Mouse (Mus musculus): ENCODE data around the gene Gse1. TPM values are rescaled to one million over a fixed set of nuclear protein-coding genes. Genes with fewer than 3 reads are reported as not detected.

The Gse1 gene
- polyA plus RNA-seq, 1 experiment from 2014 or later, result 17.8 TPM

GRCm38 (mm10) chr8:120526577-120526976 is 298.3 kb downstream of the Gse1 start:
- Histone ChIP-seq H3K36me3 (ENCODE audit: control insufficient read depth, insufficient read depth, low read length) (no peaks in the 10 kb centered on the region), H3K27ac (ENCODE audit: low read depth, low read length) (peak overlapping the region; percentile 4; the same call in 1 of the 2 replicates), H3K4me1 (replicated peaks; ENCODE audit: control insufficient read depth, insufficient read depth, low read length) (peaks cover 40% of the 10 kb centered on the region), H3K4me2 (replicated peaks; ENCODE audit: low read depth, low read length) (no peak overlapping the region), H3K27me3 (ENCODE audit: control insufficient read depth, insufficient read depth, low read length) (no peaks in the 10 kb centered on the region), H3K4me3 (ENCODE audit: low read depth, low read length) (no peak overlapping the region), H3K9ac (ENCODE audit: low read depth, low read length) (0 out of 2 replicates have a peak overlapping the region, but pooled peaks have one; percentile 23), H3K9me3 (ENCODE audit: control insufficient read depth, low read length) (no peaks in the 10 kb centered on the region)
- WGBS, result 31% methylated on average over 4 of the region's 4 CpGs
- no peak for ATAC-seq (ENCODE audit: low FRiP score)
- DNase-seq (ENCODE audit: low spot score), result no peak

- Histone ChIP-seq H3K9me3 (ENCODE audit: control insufficient read depth, low read length) (no peaks in the 10 kb centered on the region), H3K27me3 (ENCODE audit: control insufficient read depth, insufficient read depth, low read length) (no peaks in the 10 kb centered on the region), H3K4me3 (ENCODE audit: low read depth, low read length) (no peak overlapping the region), H3K9ac (ENCODE audit: low read depth, low read length) (no peak overlapping the region), H3K4me2 (replicated peaks; ENCODE audit: low read depth, low read length) (no peak overlapping the region), H3K27ac (ENCODE audit: low read depth, low read length) (0 out of 2 replicates have a peak overlapping the region, but pooled peaks have one; percentile 5), H3K36me3 (ENCODE audit: control insufficient read depth, insufficient read depth, low read length) (no peaks in the 10 kb centered on the region), H3K4me1 (replicated peaks; ENCODE audit: control insufficient read depth, insufficient read depth, low read length) (peaks cover 51% of the 10 kb centered on the region)
- WGBS, result 26% methylated on average over 3 of the region's 3 CpGs
- no peak for DNase-seq (ENCODE audit: low spot score)
- ATAC-seq (ENCODE audit: low FRiP score), result no peak
Measured at GRCm38 (mm10) chr8:120528332-120528731, 300.1 kb downstream of the Gse1 start.

GRCm38 (mm10) chr8:120529226-120529625 is 301.0 kb downstream of the Gse1 start:
- Histone ChIP-seq H3K9ac (ENCODE audit: low read depth, low read length) (no peak overlapping the region), H3K4me3 (ENCODE audit: low read depth, low read length) (no peak overlapping the region), H3K36me3 (ENCODE audit: control insufficient read depth, insufficient read depth, low read length) (no peaks in the 10 kb centered on the region), H3K4me1 (replicated peaks; ENCODE audit: control insufficient read depth, insufficient read depth, low read length) (peaks cover 60% of the 10 kb centered on the region), H3K27ac (ENCODE audit: low read depth, low read length) (no peak overlapping the region), H3K4me2 (replicated peaks; ENCODE audit: low read depth, low read length) (no peak overlapping the region), H3K9me3 (ENCODE audit: control insufficient read depth, low read length) (no peaks in the 10 kb centered on the region), H3K27me3 (ENCODE audit: control insufficient read depth, insufficient read depth, low read length) (no peaks in the 10 kb centered on the region)
- ATAC-seq (ENCODE audit: low FRiP score), result no peak
- 31% methylated on average over 7 of the region's 7 CpGs for WGBS
- no peak for DNase-seq (ENCODE audit: low spot score)

- no peak overlapping the region for H3K9ac ChIP-seq (ENCODE audit: low read depth, low read length)
- no peak overlapping the region for H3K4me3 ChIP-seq (ENCODE audit: low read depth, low read length)
- DNase-seq (ENCODE audit: low spot score) (no peak), ATAC-seq (ENCODE audit: low FRiP score) (no peak)
- WGBS, result 55% methylated on average over 16 of the region's 16 CpGs
- no peak overlapping the region for H3K4me2 ChIP-seq (replicated peaks; ENCODE audit: low read depth, low read length)
- no peaks in the 10 kb centered on the region for H3K9me3 ChIP-seq (ENCODE audit: control insufficient read depth, low read length)
- no peaks in the 10 kb centered on the region for H3K36me3 ChIP-seq (ENCODE audit: control insufficient read depth, insufficient read depth, low read length)
- H3K4me1 ChIP-seq (replicated peaks; ENCODE audit: control insufficient read depth, insufficient read depth, low read length), result peaks cover 68% of the 10 kb centered on the region
- peaks cover 3% of the 10 kb centered on the region; the same call in 1 of the 2 replicates for H3K27me3 ChIP-seq (ENCODE audit: control insufficient read depth, insufficient read depth, low read length)
- H3K27ac ChIP-seq (ENCODE audit: low read depth, low read length), result peak overlapping the region; percentile 99
Measured at GRCm38 (mm10) chr8:120530954-120531656, 302.8 kb downstream of the Gse1 start.

- Histone ChIP-seq H3K4me3 (ENCODE audit: low read depth, low read length) (no peak overlapping the region), H3K27me3 (ENCODE audit: control insufficient read depth, insufficient read depth, low read length) (peaks cover 5% of the 10 kb centered on the region; the same call in 1 of the 2 replicates), H3K36me3 (ENCODE audit: control insufficient read depth, insufficient read depth, low read length) (no peaks in the 10 kb centered on the region), H3K4me1 (replicated peaks; ENCODE audit: control insufficient read depth, insufficient read depth, low read length) (peaks cover 66% of the 10 kb centered on the region), H3K9ac (ENCODE audit: low read depth, low read length) (0 out of 2 replicates have a peak overlapping the region, but pooled peaks have one; percentile 19), H3K27ac (ENCODE audit: low read depth, low read length) (peak overlapping the region; percentile 99), H3K4me2 (replicated peaks; ENCODE audit: low read depth, low read length) (peak overlapping the region; percentile 44), H3K9me3 (ENCODE audit: control insufficient read depth, low read length) (no peaks in the 10 kb centered on the region)
- ATAC-seq (ENCODE audit: low FRiP score) (peak; percentile 1; the same call in 1 of the 2 replicates), DNase-seq (ENCODE audit: low spot score) (no peak)
- 43% methylated on average over 10 of the region's 10 CpGs for WGBS
Measured at GRCm38 (mm10) chr8:120531775-120532516, 303.7 kb downstream of the Gse1 start.

GRCm38 (mm10) chr8:120532517-120533215 is 304.4 kb downstream of the Gse1 start:
- no peak overlapping the region for H3K4me3 ChIP-seq (ENCODE audit: low read depth, low read length)
- under 1% methylated on average over 28 of the region's 29 CpGs for WGBS

GRCm38 (mm10) chr8:120533380-120533779 is 305.1 kb downstream of the Gse1 start:
- DNase-seq (ENCODE audit: low spot score) (no peak), ATAC-seq (ENCODE audit: low FRiP score) (no peak)
- H3K4me1 ChIP-seq (replicated peaks; ENCODE audit: control insufficient read depth, insufficient read depth, low read length), result peaks cover 66% of the 10 kb centered on the region
- 14% methylated on average over 3 of the region's 3 CpGs for WGBS
- no peak overlapping the region for H3K4me3 ChIP-seq (ENCODE audit: low read depth, low read length)
- H3K4me2 ChIP-seq (replicated peaks; ENCODE audit: low read depth, low read length), result peak overlapping the region; percentile 44
- no peaks in the 10 kb centered on the region for H3K36me3 ChIP-seq (ENCODE audit: control insufficient read depth, insufficient read depth, low read length)
- H3K9ac ChIP-seq (ENCODE audit: low read depth, low read length), result peak overlapping the region; percentile 54
- H3K9me3 ChIP-seq (ENCODE audit: control insufficient read depth, low read length), result no peaks in the 10 kb centered on the region
- peaks cover 7% of the 10 kb centered on the region for H3K27me3 ChIP-seq (ENCODE audit: control insufficient read depth, insufficient read depth, low read length)
- peak overlapping the region; percentile 99 for H3K27ac ChIP-seq (ENCODE audit: low read depth, low read length)

More at GRCm38 (mm10) chr8:120532517-120533215, 304.4 kb downstream of the Gse1 start:
- H3K27me3 ChIP-seq (ENCODE audit: control insufficient read depth, insufficient read depth, low read length), result peaks cover 7% of the 10 kb centered on the region
- ATAC-seq (ENCODE audit: low FRiP score) (peak; percentile 63), DNase-seq (ENCODE audit: low spot score) (peak; percentile 75)
- H3K36me3 ChIP-seq (ENCODE audit: control insufficient read depth, insufficient read depth, low read length), result no peaks in the 10 kb centered on the region
- peak overlapping the region; percentile 54 for H3K9ac ChIP-seq (ENCODE audit: low read depth, low read length)
- H3K4me2 ChIP-seq (replicated peaks; ENCODE audit: low read depth, low read length), result peak overlapping the region; percentile 44
- H3K9me3 ChIP-seq (ENCODE audit: control insufficient read depth, low read length), result no peaks in the 10 kb centered on the region
- H3K27ac ChIP-seq (ENCODE audit: low read depth, low read length), result peak overlapping the region; percentile 99
- H3K4me1 ChIP-seq (replicated peaks; ENCODE audit: control insufficient read depth, insufficient read depth, low read length), result peaks cover 69% of the 10 kb centered on the region

- DNase-seq (ENCODE audit: low spot score) (no peak), ATAC-seq (ENCODE audit: low FRiP score) (no peak)
- peaks cover 7% of the 10 kb centered on the region for H3K27me3 ChIP-seq (ENCODE audit: control insufficient read depth, insufficient read depth, low read length)
- H3K9me3 ChIP-seq (ENCODE audit: control insufficient read depth, low read length), result no peaks in the 10 kb centered on the region
- peak overlapping the region; percentile 48 for H3K9ac ChIP-seq (ENCODE audit: low read depth, low read length)
- H3K4me2 ChIP-seq (replicated peaks; ENCODE audit: low read depth, low read length), result no peak overlapping the region
- H3K4me1 ChIP-seq (replicated peaks; ENCODE audit: control insufficient read depth, insufficient read depth, low read length), result peaks cover 65% of the 10 kb centered on the region
- WGBS, result 24% methylated on average over 8 of the region's 8 CpGs
- H3K36me3 ChIP-seq (ENCODE audit: control insufficient read depth, insufficient read depth, low read length), result no peaks in the 10 kb centered on the region
- H3K27ac ChIP-seq (ENCODE audit: low read depth, low read length), result peak overlapping the region; percentile 99
- no peak overlapping the region for H3K4me3 ChIP-seq (ENCODE audit: low read depth, low read length)
Measured at GRCm38 (mm10) chr8:120534080-120534479, 305.8 kb downstream of the Gse1 start.

Data from hindbrain, embryonic 11.5 days (tissue).